Comparison of ENCODE assay signal across 11 mouse cellular contexts in the genomic region with DNA sequence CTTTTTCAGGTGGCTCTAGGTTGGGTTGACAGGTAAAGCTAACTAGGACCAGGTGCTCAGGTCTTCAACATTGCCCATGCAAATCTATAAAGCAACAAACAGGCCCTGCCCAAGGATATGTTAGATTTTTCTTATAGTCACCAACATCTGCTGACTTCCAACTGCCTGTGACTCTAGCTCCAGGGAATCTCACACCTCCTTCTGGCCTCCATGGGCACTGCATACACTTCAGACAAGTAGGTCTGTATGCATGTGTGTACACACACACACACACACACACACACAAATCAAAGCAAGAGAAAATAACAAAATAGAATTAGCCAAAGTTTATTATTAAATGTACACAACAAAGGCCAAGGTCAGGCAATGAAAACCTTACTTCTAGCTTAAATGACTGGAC.
DNase-seq lines count a peak whose midpoint lies in the region; ATAC-seq lines count a peak whose summit lies in the region.
"Had no signal": no experiment of that assay in that cellular context is flagged by ENCODE, and none has a peak within 500 bp of the region (broad histone marks: within the 10 kb centered on the region; RNA-seq: fewer than 3 reads in every experiment).

No protein-coding gene starts in this region.

- no peak overlapping the region for H3K27ac ChIP-seq in kidney, embryonic 16.5 days (ENCODE audit: low read length)
- H3K27ac ChIP-seq: forebrain, embryonic 15.5 days; hindbrain, embryonic 15.5 days; liver, embryonic 15.5 days had no signal

- no peak overlapping the region for H3K4me2 ChIP-seq in kidney, embryonic 16.5 days (replicated peaks; ENCODE audit: low read depth, low read length)
- H3K4me2 ChIP-seq: forebrain, embryonic 15.5 days; hindbrain, embryonic 15.5 days; liver, embryonic 15.5 days had no signal

- no peak for ATAC-seq in kidney, embryonic 16.5 days (ENCODE audit: low FRiP score, low TSS enrichment)
- ATAC-seq: forebrain, embryonic 15.5 days; midbrain, embryonic 16.5 days had no signal

- H3K27me3 ChIP-seq in kidney, embryonic 16.5 days (ENCODE audit: insufficient read depth, low read length) = no peaks in the 10 kb centered on the region
- H3K27me3 ChIP-seq: forebrain, embryonic 15.5 days; hindbrain, embryonic 15.5 days; liver, embryonic 15.5 days had no signal

- H3K4me3 ChIP-seq in kidney, embryonic 16.5 days (ENCODE audit: low read length) = no peak overlapping the region
- H3K4me3 ChIP-seq: forebrain, embryonic 15.5 days; hindbrain, embryonic 15.5 days; liver, embryonic 15.5 days had no signal

- no peaks in the 10 kb centered on the region for H3K36me3 ChIP-seq in kidney, embryonic 16.5 days (ENCODE audit: insufficient read depth, low read length)
- H3K36me3 ChIP-seq: forebrain, embryonic 15.5 days; hindbrain, embryonic 15.5 days; liver, embryonic 15.5 days had no signal

- no peaks in the 10 kb centered on the region for H3K4me1 ChIP-seq in kidney, embryonic 16.5 days (ENCODE audit: insufficient read depth, low read length)
- H3K4me1 ChIP-seq: hindbrain, embryonic 15.5 days; liver, embryonic 15.5 days had no signal

- DNase-seq in kidney, adult 18-20 months = peak; percentile 43
- DNase-seq in A20 (ENCODE audit: low read depth, low spot score) (peak; percentile 9), ES-CJ7 (ENCODE audit: low read depth, low spot score) (peak; percentile 42)
- peak; percentile 26 for DNase-seq in kidney, postnatal 14 days
- DNase-seq in cerebellum, postnatal 14 days = no peak
- no peak for DNase-seq in frontal cortex, postnatal 14 days (ENCODE audit: low spot score in 2 of 2)

- no peaks in the 10 kb centered on the region for H3K9me3 ChIP-seq in kidney, embryonic 16.5 days (ENCODE audit: low read length)
- H3K9me3 ChIP-seq: forebrain, embryonic 15.5 days; hindbrain, embryonic 15.5 days; liver, embryonic 15.5 days had no signal

- H3K9ac ChIP-seq in kidney, embryonic 16.5 days (replicated peaks; ENCODE audit: low read length) = no peak overlapping the region
- H3K9ac ChIP-seq: forebrain, embryonic 15.5 days; hindbrain, embryonic 15.5 days; liver, embryonic 15.5 days had no signal

Comparison
In these comparisons a context has a peak if more than half of its experiments do, and no peak if none do; other contexts are left out.
1. DNase-seq: peak in kidney, adult 18-20 months (single experiment), A20 (single experiment), ES-CJ7 (single experiment) and kidney, postnatal 14 days (single experiment); none in cerebellum, postnatal 14 days (0 of 2) and frontal cortex, postnatal 14 days (0 of 2).